ENCODE assay signal across 21 mouse cellular contexts in genomic region chr3:9444558-9444957, GRCm38 (mm10).
DNase-seq lines count a peak whose midpoint lies in the region; ATAC-seq and TF ChIP-seq lines count a peak whose summit lies in the region.
"Had no signal": no experiment of that assay in that cellular context is flagged by ENCODE, and none has a peak within 500 bp of the region (broad histone marks: within the 10 kb centered on the region; RNA-seq: fewer than 3 reads in every experiment).

No protein-coding gene starts in this region.

- peak overlapping the region in 1 of 2 experiments; percentile 28; a peak in 2 of 4 replicates for H3K27ac ChIP-seq in heart, embryonic 14.5 days (replicated peaks in 1 of 2; ENCODE audit: control insufficient read depth in 1 of 2, insufficient read depth in 1 of 2, low read depth in 2 of 2, low read length in 2 of 2)
- no peak overlapping the region for H3K27ac ChIP-seq in forebrain, embryonic 15.5 days (replicated peaks)
- H3K27ac ChIP-seq: embryonic facial prominence, embryonic 12.5 days; embryonic facial prominence, embryonic 15.5 days; heart, adult 2 months; hindbrain, embryonic 14.5 days; hindbrain, postnatal 0 days had no signal

- in situ Hi-C loops in Patski (cut with MboI; ENCODE audit: low pct_unique_long_range_greater_than_20kb), result no loop called here

- no peak overlapping the region for H3K4me2 ChIP-seq in heart, embryonic 14.5 days (ENCODE audit: low read length)
- no peak overlapping the region for H3K4me2 ChIP-seq in forebrain, embryonic 15.5 days (replicated peaks)
- H3K4me2 ChIP-seq: embryonic facial prominence, embryonic 12.5 days; embryonic facial prominence, embryonic 15.5 days; hindbrain, embryonic 14.5 days had no signal

- no peaks in the 10 kb centered on the region for H3K9me3 ChIP-seq in heart, embryonic 14.5 days (ENCODE audit: control insufficient read depth, low read length)
- no peaks in the 10 kb centered on the region for H3K9me3 ChIP-seq in forebrain, embryonic 15.5 days
- H3K9me3 ChIP-seq: embryonic facial prominence, embryonic 12.5 days; embryonic facial prominence, embryonic 15.5 days had no signal

- H3K9ac ChIP-seq in heart, embryonic 14.5 days (ENCODE audit: low read length), result peak overlapping the region; percentile 21; the same call in 1 of the 2 replicates
- no peak overlapping the region for H3K9ac ChIP-seq in forebrain, embryonic 15.5 days (replicated peaks)
- H3K9ac ChIP-seq: embryonic facial prominence, embryonic 12.5 days; embryonic facial prominence, embryonic 15.5 days; hindbrain, embryonic 14.5 days had no signal

- no peaks in the 10 kb centered on the region for H3K27me3 ChIP-seq in heart, embryonic 14.5 days (ENCODE audit: control insufficient read depth, insufficient read depth, low read length)
- no peaks in the 10 kb centered on the region for H3K27me3 ChIP-seq in Patski
- no peaks in the 10 kb centered on the region for H3K27me3 ChIP-seq in forebrain, embryonic 15.5 days
- H3K27me3 ChIP-seq: embryonic facial prominence, embryonic 12.5 days; embryonic facial prominence, embryonic 15.5 days had no signal

- POLR2A ChIA-PET in Patski (lab: Charles Lee), result interaction anchor here (0.6 kb wide), 1 partner anchor 12 kb away, joined by 3 read pairs; no protein-coding TSS in a partner anchor

- H3K36me3 ChIP-seq in heart, embryonic 14.5 days (ENCODE audit: control insufficient read depth, insufficient read depth, low read length), result peaks cover 18% of the 10 kb centered on the region
- peaks cover 11% of the 10 kb centered on the region for H3K36me3 ChIP-seq in forebrain, embryonic 15.5 days

- no peak for ATAC-seq in heart, embryonic 14.5 days (ENCODE audit: insufficient number of reproducible peaks, insufficient read depth, low FRiP score, low read depth)
- peak; percentile 91 for ATAC-seq in Patski
- ATAC-seq in forebrain, embryonic 15.5 days (replicated peaks), result no peak
- ATAC-seq: forebrain, embryonic 14.5 days; hindbrain, postnatal 0 days; inflammation-experienced regulatory T-cells, adult 6 months; intestine, embryonic 16.5 days had no signal

- 58% methylated on average over 5 of the region's 5 CpGs for WGBS in heart, embryonic 14.5 days
- WGBS in forebrain, embryonic 15.5 days, result 80% methylated on average over 5 of the region's 5 CpGs

- intact Hi-C loops in heart, postnatal 36 days (cut with DNase I), result loop anchor here (5.0 kb wide), 1 partner anchor 37 kb away; no protein-coding TSS in a partner anchor

- H3K4me3 ChIP-seq in heart, embryonic 14.5 days (ENCODE audit: control insufficient read depth in 1 of 2, insufficient read depth in 1 of 2, low read depth in 1 of 2, low read length in 2 of 2), result no peak overlapping the region
- H3K4me3 ChIP-seq in forebrain, embryonic 15.5 days, result no peak overlapping the region
- H3K4me3 ChIP-seq: embryonic facial prominence, embryonic 12.5 days; embryonic facial prominence, embryonic 15.5 days; heart, adult 2 months had no signal

- no peak for TF ChIP-seq CTCF in Patski (IDR thresholded peaks at IDR 0.05)

- peak; percentile 13 for DNase-seq in heart, adult 11 months
- DNase-seq in heart, adult 8-10 months (ENCODE audit: low spot score), result no peak
- DNase-seq in heart, postnatal 36 days, result no peak
- DNase-seq in Patski (ENCODE audit: low read depth, low spot score), result peak; percentile 83
- DNase-seq: adrenal gland, adult 2 months; adrenal gland, postnatal 14 days; cerebellum, adult 11 months; cerebellum, adult 9-11 months; gastrocnemius, postnatal 25 days; heart, postnatal 4 days; kidney, adult 18-20 months had no signal

- H3K4me1 ChIP-seq in heart, embryonic 14.5 days (ENCODE audit: control insufficient read depth in 2 of 2, insufficient read depth in 2 of 2, low read length in 2 of 2), result peaks cover 34 to 50% of the 10 kb centered on the region in 2 experiments
- no peaks in the 10 kb centered on the region for H3K4me1 ChIP-seq in forebrain, embryonic 15.5 days
- H3K4me1 ChIP-seq: embryonic facial prominence, embryonic 12.5 days; embryonic facial prominence, embryonic 15.5 days had no signal

- CTCF ChIA-PET in Patski (lab: Charles Lee), result interaction anchor here (1.0 to 1.1 kb wide), 2 partner anchors 12 to 17 kb away, joined by 3 to 5 read pairs; no protein-coding TSS in a partner anchor

Comparison
In these comparisons a context has a peak if more than half of its experiments do, and no peak if none do; other contexts are left out.
1. DNase-seq: peak in heart, adult 11 months (single experiment) and Patski (single experiment); none in heart, adult 8-10 months (single experiment) and heart, postnatal 36 days (0 of 2).